ENCODE assay signal across 22 mouse cellular contexts in genomic region chr2:181730051-181730450, GRCm38 (mm10). TPM values are rescaled to one million over a fixed set of nuclear protein-coding genes. Genes with fewer than 3 reads are reported as not detected.
"Had no signal": no experiment of that assay in that cellular context is flagged by ENCODE, and none has a peak within 500 bp of the region (broad histone marks: within the 10 kb centered on the region; RNA-seq: fewer than 3 reads in every experiment).

No protein-coding gene starts in this region.

- H3K4me2 ChIP-seq: liver, embryonic 13.5 days; midbrain, embryonic 12.5 days; midbrain, embryonic 15.5 days had no signal

- H3K27me3 ChIP-seq: liver, embryonic 13.5 days; midbrain, embryonic 12.5 days; midbrain, embryonic 15.5 days had no signal

- H3K4me3 ChIP-seq: liver, embryonic 13.5 days; midbrain, embryonic 12.5 days; midbrain, embryonic 15.5 days had no signal

- DNase-seq: kidney, adult 18-20 months; kidney, adult 9 months; kidney, postnatal 14 days; liver, embryonic 13.5 days; lung, adult 2 months; lung, postnatal 14 days; lung, postnatal 4 days; right cerebral cortex, postnatal 14 days; right cerebral cortex, postnatal 4 days had no signal

- H3K27ac ChIP-seq: liver, embryonic 13.5 days; midbrain, embryonic 12.5 days; midbrain, embryonic 15.5 days; stomach, postnatal 0 days had no signal

- H3K9ac ChIP-seq: liver, embryonic 13.5 days; midbrain, embryonic 12.5 days; midbrain, embryonic 15.5 days had no signal

- ATAC-seq: inflammation-experienced regulatory T-cells, adult 6 months; intestine, embryonic 16.5 days; midbrain, embryonic 15.5 days had no signal

- H3K36me3 ChIP-seq: liver, embryonic 13.5 days; midbrain, embryonic 15.5 days had no signal

- H3K9me3 ChIP-seq: liver, embryonic 13.5 days; midbrain, embryonic 12.5 days; midbrain, embryonic 15.5 days had no signal

- H3K4me1 ChIP-seq: liver, embryonic 13.5 days; midbrain, embryonic 15.5 days had no signal

RNA-seq across cellular contexts. Expression of gene Lkaaear1, which starts 31.8 kb away (rescaled TPM):
- polyA plus RNA-seq: inflammation-experienced regulatory T-cells, adult 6 months; intestine, embryonic 16.5 days; kidney, embryonic 16.5 days; limb, embryonic 11.5 days; limb, embryonic 14.5 days; liver, adult 2 months; liver, embryonic 13.5 days; liver, embryonic 16.5 days; lung, adult 2 months; lung, embryonic 16.5 days; midbrain, embryonic 12.5 days; midbrain, embryonic 15.5 days; neural tube, embryonic 14.5 days; stomach, embryonic 14.5 days; stomach, postnatal 0 days had no signal

RNA-seq across cellular contexts. Expression of gene Myt1, which starts 33.1 kb away (rescaled TPM):
- polyA plus RNA-seq: inflammation-experienced regulatory T-cells, adult 6 months; liver, adult 2 months; liver, embryonic 13.5 days; liver, embryonic 16.5 days; lung, adult 2 months had no signal
